Mouse (Mus musculus) neural tube, embryonic 10.5 days (tissue): ENCODE measurements around the gene Eif2ak1.
"Not testable (repeated sequence)": the region's sequence is repeated elsewhere in the genome, so short reads cannot be mapped to it uniquely, and the experiment has no call there.

Experiments used
- DNase-seq: peaks from one replicate; pipeline ENCODE4 v3.0.0-alpha.2; 2017; ENCODE audit warnings: low spot score; ENCODE audit errors: extremely low spot score

Gene Eif2ak1

GRCm38 (mm10) chr5:143817116-143817930 is at the start of gene Eif2ak1:
Gene Eif2ak1 (plus strand): TSS chr5:143817788.
- peak; percentile 95 for DNase-seq

GRCm38 (mm10) chr5:143781951-143782350 is 35.6 kb upstream of the Eif2ak1 start:
- DNase-seq = no peak

DNA sequence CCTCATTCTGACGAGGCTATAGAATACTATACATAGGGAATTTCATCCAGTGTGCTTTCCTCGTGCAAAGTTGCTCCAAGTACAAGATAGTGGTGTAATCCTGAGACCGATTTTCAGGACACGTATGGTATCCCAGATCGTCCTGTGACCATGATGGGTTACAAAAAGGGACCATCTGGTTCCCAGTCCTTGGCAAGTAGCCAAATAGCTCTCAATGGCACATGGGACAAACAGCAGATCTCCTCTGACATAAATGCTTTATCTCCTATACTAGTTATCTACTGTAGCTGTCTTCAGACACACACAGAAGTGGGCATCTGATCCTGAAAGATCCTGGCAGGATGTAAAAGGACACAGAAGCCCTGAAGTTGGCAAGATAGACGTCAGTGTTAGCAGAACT is 32.2 kb upstream of the Eif2ak1 start:
- no peak for DNase-seq

- not testable (repeated sequence) for DNase-seq
These were observed 16.4 kb upstream of the Eif2ak1 start for GRCm38 (mm10) chr5:143801216-143801615.

GRCm38 (mm10) chr5:143804056-143804765 is 13.4 kb upstream of the Eif2ak1 start:
- no peak for DNase-seq

GRCm38 (mm10) chr5:143807268-143807667 is 10.3 kb upstream of the Eif2ak1 start:
- no peak for DNase-seq

DNA sequence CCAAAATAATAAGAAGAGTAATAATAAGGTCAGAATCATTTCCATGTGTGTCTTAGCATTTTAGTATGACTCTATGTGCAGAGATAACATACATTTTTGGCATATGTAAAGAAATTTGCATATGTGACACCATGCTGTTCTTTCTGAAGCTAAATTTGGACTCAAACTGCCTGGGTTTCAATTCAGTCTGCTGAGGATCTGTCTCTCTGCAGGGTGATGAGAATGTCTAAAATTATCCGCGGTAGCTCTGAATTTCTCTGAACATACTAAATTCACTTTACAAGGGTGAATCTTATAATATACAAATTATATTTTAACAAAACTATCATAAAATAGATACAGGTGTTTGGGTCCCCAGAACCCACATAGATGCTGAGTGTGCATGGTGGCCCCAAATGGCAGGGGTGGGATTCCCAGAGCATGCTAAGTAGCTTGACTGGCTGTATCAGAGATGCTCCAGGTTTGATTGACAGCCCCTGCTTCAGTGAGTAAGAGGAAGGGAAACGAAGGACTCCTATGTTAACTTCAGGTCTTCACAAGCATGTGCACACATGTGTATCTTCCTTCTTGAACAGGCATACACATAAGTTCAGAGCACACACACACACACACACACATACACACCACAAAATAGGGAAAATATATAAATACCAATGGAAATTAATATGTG is 8.0 kb upstream of the Eif2ak1 start:
- DNase-seq = no peak

GRCm38 (mm10) chr5:143811653-143812052 is 5.9 kb upstream of the Eif2ak1 start:
- DNase-seq = no peak

DNA sequence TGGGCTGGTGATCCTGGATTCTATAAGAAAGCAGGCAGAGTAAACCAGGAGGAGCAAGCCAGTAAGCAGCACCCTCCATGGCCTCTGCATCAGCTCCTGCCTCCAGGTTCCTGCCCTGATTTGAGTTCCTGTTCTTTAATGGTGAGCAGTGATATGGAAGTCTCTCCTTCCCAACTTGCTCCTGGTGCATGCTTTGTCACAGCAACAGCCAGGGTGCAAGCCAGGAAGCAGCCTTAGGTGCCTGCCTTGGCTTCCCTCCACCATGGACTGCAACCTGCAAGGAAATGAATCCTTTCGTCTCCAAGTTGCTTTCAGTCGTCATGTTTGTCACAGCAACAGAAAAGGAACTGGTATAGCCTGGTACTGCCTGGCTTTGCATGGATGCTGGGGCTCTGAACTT is 3.0 kb upstream of the Eif2ak1 start:
- no peak for DNase-seq

DNA sequence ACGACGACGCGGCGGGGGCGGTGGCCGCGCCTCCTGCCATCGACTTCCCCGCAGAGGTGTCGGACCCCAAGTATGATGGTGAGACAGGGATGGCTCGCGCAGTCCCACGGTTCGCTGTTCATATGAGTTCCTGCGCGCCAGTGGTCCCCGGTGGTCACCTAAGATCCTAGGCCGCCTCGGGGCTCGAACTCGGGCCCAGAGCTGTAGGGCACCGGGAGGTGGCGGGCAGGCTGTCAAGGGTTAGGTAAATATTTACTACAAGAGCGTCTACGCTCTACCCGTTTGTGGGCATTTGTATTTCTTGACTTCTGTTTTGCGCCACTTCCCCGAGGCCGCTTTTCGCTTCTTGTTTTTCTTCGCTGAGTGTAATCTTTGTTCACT is 333 bp downstream of the Eif2ak1 start:
- no peak for DNase-seq

- DNase-seq = no peak
These were observed 873 bp downstream of the Eif2ak1 start for GRCm38 (mm10) chr5:143818461-143818860.

- no peak for DNase-seq
These were observed 1.4 kb downstream of the Eif2ak1 start for GRCm38 (mm10) chr5:143818949-143819348.

DNA sequence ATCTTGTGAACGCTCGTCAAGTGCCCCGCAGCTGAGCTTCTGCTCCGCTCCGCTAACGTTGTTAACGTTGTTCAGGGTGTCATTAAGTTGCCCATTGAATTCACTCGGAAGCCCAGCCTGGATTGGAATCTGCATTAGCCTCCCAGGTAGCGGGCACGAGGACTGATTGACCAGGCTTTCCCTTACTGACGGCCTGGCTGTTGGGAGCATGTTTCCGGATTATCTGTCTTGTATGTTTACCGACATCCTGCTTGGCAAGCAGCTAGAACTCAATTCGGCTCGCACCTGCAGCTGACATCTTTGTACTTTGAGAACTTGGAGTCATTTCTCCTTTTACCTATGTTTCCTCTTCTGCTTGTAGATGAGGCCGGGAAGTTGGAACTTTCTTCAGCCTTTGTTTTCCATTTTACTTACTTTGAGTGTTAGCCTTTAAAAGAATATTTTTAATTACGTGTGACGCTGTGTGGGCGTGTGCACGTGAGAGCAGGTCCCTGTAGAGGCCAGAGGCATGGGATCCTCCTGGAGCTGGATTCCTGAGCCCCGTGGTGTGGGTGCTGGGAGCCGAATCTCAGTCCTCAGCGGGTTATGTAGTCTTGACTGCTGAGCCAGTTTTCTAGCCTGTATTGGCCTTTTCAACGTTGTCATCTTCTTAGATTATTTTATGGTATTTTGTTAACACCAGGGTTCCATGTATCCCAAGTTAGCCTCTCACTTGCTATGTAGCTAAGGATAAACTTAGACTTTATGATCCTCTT is 2.5 kb downstream of the Eif2ak1 start:
- DNase-seq = no peak

DNA sequence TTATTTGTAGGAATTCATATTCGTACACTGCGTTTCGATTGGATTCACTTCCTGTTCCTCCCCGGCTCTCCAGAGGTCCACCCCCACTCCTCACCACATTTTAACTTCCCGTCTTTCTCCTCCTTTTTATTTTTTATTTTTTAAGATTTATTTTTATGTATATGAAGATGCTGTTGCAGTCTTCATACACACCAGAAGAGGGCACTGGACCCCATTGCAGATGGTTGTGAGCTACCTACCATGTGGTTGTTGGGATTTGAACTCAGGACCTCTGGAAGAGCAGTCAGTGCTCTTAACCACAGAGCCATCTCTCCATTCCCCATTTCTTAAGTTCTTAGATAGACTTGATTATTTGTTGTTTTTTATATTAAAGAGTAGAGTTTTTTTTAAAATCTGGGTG is 3.2 kb downstream of the Eif2ak1 start:
- DNase-seq = no peak

DNA sequence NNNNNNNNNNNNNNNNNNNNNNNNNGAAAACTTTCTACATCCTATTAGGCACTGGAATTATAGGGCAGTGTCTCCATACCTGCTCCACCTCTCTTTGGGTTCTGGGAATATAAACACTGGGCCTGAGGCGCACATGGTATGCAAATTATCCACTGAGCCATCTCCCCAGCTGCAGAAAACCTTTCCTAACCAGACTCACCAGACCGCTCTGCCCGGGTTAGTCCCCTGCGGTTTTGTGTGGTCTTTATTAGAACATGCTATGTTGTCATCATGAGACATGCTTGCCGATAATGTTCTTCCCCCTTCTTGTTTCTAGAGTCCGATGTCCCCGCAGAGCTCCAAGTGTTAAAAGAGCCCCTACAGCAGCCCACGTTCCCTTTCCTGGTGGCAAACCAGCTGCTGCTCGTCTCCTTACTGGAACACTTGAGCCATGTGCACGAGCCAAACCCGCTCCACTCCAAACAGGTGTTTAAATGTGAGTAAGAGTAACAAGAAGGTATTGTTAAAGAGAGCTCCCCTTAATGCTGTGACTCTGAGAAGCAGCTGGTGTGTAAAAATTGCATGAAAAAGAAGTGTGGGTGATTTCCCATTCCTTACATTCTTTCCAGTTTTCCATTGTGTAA is 54.1 kb downstream of the Eif2ak1 start:
- no peak for DNase-seq

- DNase-seq = no peak
These were observed 57.0 kb downstream of the Eif2ak1 start for GRCm38 (mm10) chr5:143874571-143874970.

- no peak for DNase-seq
These were observed 67.7 kb downstream of the Eif2ak1 start for GRCm38 (mm10) chr5:143885274-143885673.

DNA sequence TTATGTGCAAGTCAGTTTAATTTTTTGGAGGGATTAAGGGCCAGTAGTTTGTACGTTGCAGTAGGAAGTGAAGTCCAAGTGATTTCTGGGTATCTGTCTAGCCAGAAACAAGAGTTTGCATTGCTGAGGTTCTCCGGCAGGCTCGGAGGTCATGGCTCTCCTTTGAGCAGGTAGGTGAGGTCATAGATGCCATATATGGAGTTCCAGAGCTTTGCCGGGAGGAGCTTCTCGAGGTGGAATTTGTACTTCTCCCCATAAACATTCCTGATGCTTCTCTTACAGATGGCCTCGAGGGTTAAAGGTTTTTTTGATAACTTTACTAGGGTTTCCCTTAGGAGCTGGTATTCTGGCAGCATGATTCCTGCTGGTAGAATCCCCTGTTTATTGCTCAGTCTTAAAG is 73.2 kb downstream of the Eif2ak1 start:
- no peak for DNase-seq

GRCm38 (mm10) chr5:143892255-143892886 is 74.8 kb downstream of the Eif2ak1 start:
- DNase-seq = no peak

- DNase-seq = no peak
These were observed 75.8 kb downstream of the Eif2ak1 start for GRCm38 (mm10) chr5:143893396-143893795.
